Mouse (Mus musculus) limb, embryonic 11.5 days (tissue): ENCODE data around the gene Spg21. TPM values are rescaled to one million over a fixed set of nuclear protein-coding genes. Genes with fewer than 3 reads are reported as not detected.

ENCODE experiments used
- ATAC-seq: fragments of 200-750 bp; cut with Nextera tagmentation; 2 replicates; pipeline ENCODE4 v1.8.0; 2017; ENCODE audit warnings: low read depth; ENCODE audit not compliant: insufficient number of reproducible peaks, low FRiP score, low TSS enrichment
- DNase-seq: peaks from one replicate; pipeline ENCODE4 v3.0.0-alpha.2; 2015; ENCODE audit warnings: low spot score
- H3K27ac ChIP-seq: fragments of 300-500 bp; sonication (generic); replicated peaks from 2 replicates; pipeline ENCODE4 v1.5.1; 2014; ENCODE audit warnings: low read depth, mild to moderate bottlenecking, low read length
- H3K27me3 ChIP-seq: fragments of 300-500 bp; sonication (generic); 2 replicates; pipeline ENCODE4 v1.6.1; 2014; ENCODE audit warnings: mild to moderate bottlenecking, low read length, mixed read lengths; ENCODE audit not compliant: control insufficient read depth, insufficient read depth
- H3K36me3 ChIP-seq: fragments of 300-500 bp; sonication (generic); 2 replicates; pipeline ENCODE4 v1.6.1; 2014; ENCODE audit warnings: mild to moderate bottlenecking, low read length, moderate library complexity, mixed read lengths; ENCODE audit not compliant: control insufficient read depth, insufficient read depth
- H3K4me1 ChIP-seq: fragments of 300-500 bp; sonication (generic); 2 replicates; pipeline ENCODE4 v1.6.1; 2014; ENCODE audit warnings: low read length, mixed read lengths; ENCODE audit not compliant: control insufficient read depth, insufficient read depth
- H3K4me2 ChIP-seq: fragments of 300-500 bp; sonication (generic); 2 replicates; pipeline ENCODE4 v1.6.1; 2014; ENCODE audit warnings: low read depth, mild to moderate bottlenecking, moderate library complexity; ENCODE audit not compliant: severe bottlenecking
- H3K4me3 ChIP-seq: fragments of 300-500 bp; sonication (generic); 2 replicates; pipeline ENCODE4 v1.5.1; 2014; ENCODE audit warnings: low read depth, low read length
- H3K9ac ChIP-seq: fragments of 300-500 bp; sonication (generic); 2 replicates; pipeline ENCODE4 v1.6.1; 2014; ENCODE audit warnings: mild to moderate bottlenecking, low read length
- H3K9me3 ChIP-seq: fragments of 300-500 bp; sonication (generic); 2 replicates; pipeline ENCODE4 v1.6.1; 2016; ENCODE audit warnings: low read length; ENCODE audit not compliant: control insufficient read depth
- WGBS: fragments of 180-500 bp; shearing (Covaris S2); extraction: QIAGEN DNeasy Blood & Tissue Kit; methylation state at CpG from one replicate; pipeline ENCODE4 v1.1.7; 2014; 5-methylcytosine and 5-hydroxymethylcytosine counted together
- polyA plus RNA-seq: library from polyadenylated mRNA; unstranded; fragments of >200 nt; fragmentation: Nextera tagmentation; extraction: Ambion mirVana; gene quantifications from 2 replicates; pipeline ENCODE4 v1.2.1, GENCODE M21; 2014

Spg21 gene
- 114 and 121 TPM in 2 replicates for polyA plus RNA-seq

DNA sequence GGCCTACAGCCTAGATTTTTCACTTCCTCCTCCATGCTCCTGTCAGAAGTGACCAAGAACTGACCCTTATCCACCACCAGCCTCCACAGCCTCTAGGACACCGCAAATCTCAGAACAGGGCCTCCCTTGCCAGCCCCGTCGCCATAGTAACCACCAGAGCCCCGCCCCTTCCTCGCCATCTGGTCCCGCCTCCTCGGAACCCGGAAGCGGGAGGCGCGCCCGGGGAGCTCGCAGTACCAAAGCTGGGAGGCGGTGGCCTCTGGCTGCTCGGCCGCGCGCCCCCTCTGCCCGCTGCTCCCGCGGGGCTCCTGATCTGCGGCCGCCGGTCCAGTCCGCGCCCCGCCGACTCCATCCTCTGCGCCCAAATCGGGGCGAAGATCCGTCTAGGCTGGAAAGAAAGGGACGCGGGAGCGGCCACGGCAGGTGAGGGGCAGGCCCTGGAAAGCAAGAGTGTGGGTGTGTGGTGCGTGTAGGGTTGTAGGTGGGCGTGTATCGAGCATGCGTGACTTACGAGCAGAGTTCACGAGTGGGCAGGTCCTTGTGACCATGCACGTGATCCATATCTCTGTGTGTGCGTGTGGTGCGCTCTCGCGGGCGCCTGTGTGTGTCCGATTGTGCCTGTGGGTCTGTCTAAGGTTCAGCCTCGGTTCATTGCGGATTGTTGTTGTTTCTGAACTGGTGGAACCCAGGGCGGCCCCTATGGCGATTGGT lies at the start of gene Spg21:
TSS of gene Spg21 (plus strand) at position 216 of the 711 bp plus-strand sequence.
- Histone ChIP-seq H3K4me3 (peak within 1 kb of the TSS; percentile 86), H3K27me3 (no peaks in the 10 kb centered on the region), H3K4me2 (peak within 1 kb of the TSS; percentile 53), H3K36me3 (no peaks in the 10 kb centered on the region), H3K9me3 (no peaks in the 10 kb centered on the region), H3K4me1 (peaks cover 9% of the 10 kb centered on the region; the same call in 1 of the 2 replicates), H3K9ac (peak within 1 kb of the TSS; percentile 71), H3K27ac (peak within 1 kb of the TSS; percentile 72)
- peak; percentile 92 for ATAC-seq
- DNase-seq: peak; percentile 98
- under 1% methylated on average over 53 of the region's 53 CpGs for WGBS

DNA sequence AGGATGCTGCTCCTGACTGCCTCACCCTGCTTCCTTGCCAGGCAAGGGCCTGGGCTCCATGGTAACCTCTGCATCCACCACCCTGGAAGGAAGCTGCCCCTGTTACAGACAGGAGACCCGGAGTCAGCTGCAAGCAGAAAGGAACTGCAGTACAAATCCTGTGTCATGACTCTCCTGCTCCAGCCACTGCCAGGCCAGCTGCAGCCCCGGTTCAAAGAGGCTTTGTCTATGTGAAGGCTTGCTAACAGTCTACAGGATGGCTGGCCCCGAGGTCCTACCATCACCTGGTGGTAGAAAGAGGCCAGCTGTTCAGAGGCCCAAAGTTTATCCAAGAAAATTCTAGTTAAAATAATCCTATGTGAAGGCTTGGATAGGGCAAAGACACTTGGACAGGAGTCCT lies 49.4 kb upstream of the Spg21 start:
- 71% methylated on average over 3 of the region's 3 CpGs for WGBS
- Histone ChIP-seq H3K4me3 (no peak overlapping the region), H3K27me3 (no peaks in the 10 kb centered on the region), H3K4me2 (no peak overlapping the region), H3K27ac (no peak overlapping the region), H3K36me3 (no peaks in the 10 kb centered on the region), H3K9ac (no peak overlapping the region), H3K9me3 (no peaks in the 10 kb centered on the region), H3K4me1 (no peaks in the 10 kb centered on the region)
- ATAC-seq (no peak), DNase-seq (no peak)

DNA sequence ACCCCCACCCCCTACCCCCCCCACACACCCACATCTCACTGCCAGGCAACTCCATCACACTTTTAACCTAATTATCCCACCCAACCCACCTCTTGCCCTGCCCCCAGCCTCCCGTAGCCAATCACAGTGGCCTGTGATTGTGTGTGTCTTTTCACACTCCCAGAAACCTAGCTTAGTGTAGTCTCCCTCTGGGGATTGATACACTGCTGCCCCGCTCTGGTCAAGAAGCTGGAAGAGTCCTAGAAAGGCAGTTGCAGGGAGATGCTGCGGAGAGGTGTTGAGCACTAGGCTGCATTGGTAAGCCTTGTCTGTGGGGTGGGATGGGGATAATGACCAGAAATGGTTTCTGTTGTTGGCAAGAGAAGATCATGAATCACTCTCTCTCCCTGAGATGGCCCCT lies 43.0 kb upstream of the Spg21 start:
- H3K9me3 ChIP-seq: no peaks in the 10 kb centered on the region
- ATAC-seq: no peak
- H3K4me1 ChIP-seq: no peaks in the 10 kb centered on the region
- no peak overlapping the region for H3K4me2 ChIP-seq
- no peaks in the 10 kb centered on the region for H3K36me3 ChIP-seq
- WGBS: 35% methylated on average over 3 of the region's 3 CpGs
- H3K27ac ChIP-seq: no peak overlapping the region
- DNase-seq: no peak
- H3K9ac ChIP-seq: no peak overlapping the region
- H3K4me3 ChIP-seq: no peak overlapping the region
- H3K27me3 ChIP-seq: no peaks in the 10 kb centered on the region

DNA sequence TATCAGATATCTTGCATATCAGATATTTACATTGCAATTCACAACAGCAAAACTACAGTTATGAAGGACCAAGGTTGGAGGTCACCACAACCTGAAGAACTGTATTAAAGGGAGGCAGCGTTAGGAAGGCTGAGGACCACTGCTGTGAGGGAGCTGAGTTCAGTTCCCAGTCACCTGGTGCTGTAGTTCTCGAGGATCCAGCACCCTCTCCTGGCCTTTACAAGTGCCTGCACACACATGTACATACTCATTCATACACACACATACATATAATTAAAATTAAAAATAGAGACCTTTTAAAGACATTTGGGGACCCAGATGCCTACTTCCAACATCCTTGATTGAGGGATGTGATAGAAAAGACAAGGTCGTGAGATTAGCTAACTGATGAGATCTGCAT lies 41.1 kb upstream of the Spg21 start:
- no peaks in the 10 kb centered on the region for H3K36me3 ChIP-seq
- H3K9me3 ChIP-seq: no peaks in the 10 kb centered on the region
- no peaks in the 10 kb centered on the region for H3K4me1 ChIP-seq
- no peak overlapping the region for H3K4me3 ChIP-seq
- H3K27ac ChIP-seq: no peak overlapping the region
- DNase-seq (no peak), ATAC-seq (no peak)
- no peak overlapping the region for H3K9ac ChIP-seq
- no peak overlapping the region for H3K4me2 ChIP-seq
- 74% methylated on average over 3 of the region's 3 CpGs for WGBS
- no peaks in the 10 kb centered on the region for H3K27me3 ChIP-seq

DNA sequence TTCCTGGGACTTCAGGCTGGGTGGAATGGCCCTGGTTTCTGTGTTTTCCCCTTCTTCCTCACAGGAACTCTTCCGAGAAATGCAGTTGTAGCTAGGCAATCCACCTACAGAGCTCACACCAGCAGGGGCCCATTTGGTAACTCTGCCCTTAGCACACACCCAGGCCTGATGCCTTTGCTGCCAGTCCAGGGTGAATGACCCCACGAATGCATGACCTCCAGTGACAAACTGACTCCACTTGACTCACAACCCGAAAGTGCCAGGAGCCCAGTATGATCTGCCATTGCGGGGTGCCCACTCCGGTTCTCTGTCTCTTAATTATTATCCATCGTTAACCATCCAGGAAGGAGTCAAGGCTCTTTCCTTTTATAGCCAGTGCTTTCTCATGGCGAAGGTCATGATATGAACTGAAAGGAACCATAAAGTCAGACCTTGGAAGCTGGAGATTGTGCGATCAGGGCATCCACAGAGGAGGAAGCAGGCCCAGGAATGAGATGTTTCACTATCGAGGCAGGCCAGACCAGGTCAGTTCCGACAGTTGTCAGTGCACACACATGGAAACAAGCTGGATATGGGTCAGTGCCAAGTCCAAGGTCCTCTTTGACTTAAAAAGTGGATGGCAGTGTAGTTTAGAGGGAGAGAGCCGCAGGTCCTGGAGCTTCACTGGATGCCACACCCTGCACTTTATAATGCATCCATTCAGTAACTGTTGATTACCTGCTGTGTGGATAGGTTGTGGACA lies 37.8 kb upstream of the Spg21 start, which contains the start of gene Slc51b:
TSS of gene Slc51b (minus strand) at position 196 of the 742 bp plus-strand sequence.
- ATAC-seq: no peak

DNA sequence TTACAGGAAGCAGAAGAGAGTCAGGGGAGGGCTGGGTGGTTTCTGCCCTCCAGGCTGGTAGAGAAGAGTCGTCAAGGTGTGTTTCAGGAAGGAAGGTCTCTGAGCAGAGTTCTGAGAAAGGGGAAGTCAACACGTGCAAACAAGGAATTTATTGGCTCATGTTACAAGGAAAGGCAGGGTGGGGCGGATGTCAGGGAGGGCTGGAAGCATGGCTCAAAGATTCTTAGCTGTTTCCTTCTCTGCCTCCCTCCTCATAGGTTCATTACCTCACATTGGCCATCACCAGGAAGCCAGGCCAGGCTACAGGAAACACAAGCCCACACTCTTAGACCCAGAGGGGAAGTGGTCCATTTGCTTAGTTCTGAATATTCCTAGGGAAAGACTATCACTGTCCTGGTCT lies 36.4 kb upstream of the Spg21 start:
- ATAC-seq (no peak), DNase-seq (no peak)
- H3K4me2 ChIP-seq: no peak overlapping the region
- no peaks in the 10 kb centered on the region for H3K27me3 ChIP-seq
- H3K4me1 ChIP-seq: no peaks in the 10 kb centered on the region
- 12% methylated on average over 3 of the region's 3 CpGs for WGBS
- H3K27ac ChIP-seq: no peak overlapping the region
- no peaks in the 10 kb centered on the region for H3K36me3 ChIP-seq
- H3K9me3 ChIP-seq: no peaks in the 10 kb centered on the region
- no peak overlapping the region for H3K4me3 ChIP-seq
- H3K9ac ChIP-seq: no peak overlapping the region

More for the DNA sequence above, 37.8 kb upstream of the Spg21 start, which contains the start of gene Slc51b:
- DNase-seq: no peak
- Histone ChIP-seq H3K9ac (no peak within 1 kb of the TSS), H3K4me1 (no peaks in the 10 kb centered on the region), H3K36me3 (no peaks in the 10 kb centered on the region), H3K4me3 (no peak within 1 kb of the TSS), H3K27ac (no peak within 1 kb of the TSS), H3K27me3 (no peaks in the 10 kb centered on the region), H3K4me2 (no peak within 1 kb of the TSS), H3K9me3 (no peaks in the 10 kb centered on the region)
- WGBS: 76% methylated on average over 11 of the region's 11 CpGs

DNA sequence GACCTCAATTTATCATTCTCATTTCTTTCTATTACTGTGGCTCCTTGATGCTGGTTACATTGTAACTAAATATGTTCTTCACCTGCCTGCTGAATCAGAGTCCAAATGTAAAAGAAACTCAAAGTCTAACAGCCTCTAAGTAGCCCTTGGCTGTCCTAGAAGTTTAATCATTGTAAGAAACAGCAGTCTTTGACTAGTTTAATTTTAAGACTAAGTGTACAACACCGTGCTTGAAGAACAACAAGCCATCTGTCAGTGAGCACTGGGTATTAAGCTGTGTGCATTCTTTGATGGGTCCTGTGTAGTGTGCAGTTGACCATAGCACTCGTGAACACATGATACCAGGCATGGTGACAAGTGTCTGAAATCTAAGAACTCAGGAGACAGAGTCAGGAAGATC lies 33.2 kb upstream of the Spg21 start:
- Histone ChIP-seq H3K4me3 (no peak overlapping the region), H3K36me3 (no peaks in the 10 kb centered on the region), H3K4me2 (no peak overlapping the region), H3K27me3 (no peaks in the 10 kb centered on the region), H3K9ac (no peak overlapping the region), H3K27ac (no peak overlapping the region), H3K9me3 (no peaks in the 10 kb centered on the region), H3K4me1 (no peaks in the 10 kb centered on the region)
- DNase-seq (no peak), ATAC-seq (no peak)
- 77% methylated on average over 2 of the region's 2 CpGs for WGBS

DNA sequence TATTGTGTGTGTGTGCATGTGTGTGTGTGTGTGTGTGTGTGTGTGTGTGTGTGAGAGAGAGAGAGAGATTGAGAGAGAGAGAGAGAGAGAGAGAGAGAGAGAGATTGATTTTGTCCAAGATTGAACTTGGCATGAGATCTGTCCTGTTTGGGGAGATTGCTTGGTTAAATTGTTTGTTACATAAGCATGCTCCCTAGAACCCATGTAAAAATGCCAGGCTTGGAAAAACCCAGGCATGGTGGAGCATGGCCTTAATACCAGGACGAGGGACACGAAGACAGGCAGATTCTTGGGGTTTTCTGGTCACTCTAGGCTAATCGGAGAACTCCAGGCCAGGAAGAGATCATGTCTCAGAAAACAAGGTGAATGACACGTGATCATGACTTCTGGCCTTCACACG lies 32.7 kb upstream of the Spg21 start:
- H3K27me3 ChIP-seq: no peaks in the 10 kb centered on the region
- no peak for ATAC-seq
- H3K27ac ChIP-seq: no peak overlapping the region
- no peak for DNase-seq
- H3K4me3 ChIP-seq: no peak overlapping the region
- no peak overlapping the region for H3K9ac ChIP-seq
- no peaks in the 10 kb centered on the region for H3K9me3 ChIP-seq
- no peaks in the 10 kb centered on the region for H3K4me1 ChIP-seq
- 93% methylated on average over 5 of the region's 5 CpGs for WGBS
- H3K4me2 ChIP-seq: no peak overlapping the region
- H3K36me3 ChIP-seq: no peaks in the 10 kb centered on the region
